Mouse (Mus musculus) megakaryocyte, embryonic 14.5 days (primary cell): ENCODE data around the gene Fam129b.

ENCODE experiments used
- FLI1 ChIP-seq: IDR thresholded peaks from 2 replicates; pipeline ENCODE4 v1.6.1; 2012; ENCODE audit warnings: low read length, inconsistent platforms, mixed read lengths
- GATA1 ChIP-seq: IDR thresholded peaks from 3 replicates; pipeline ENCODE4 v1.6.1; 2012; ENCODE audit warnings: mixed read lengths, low read length, inconsistent platforms, borderline replicate concordance

DNA sequence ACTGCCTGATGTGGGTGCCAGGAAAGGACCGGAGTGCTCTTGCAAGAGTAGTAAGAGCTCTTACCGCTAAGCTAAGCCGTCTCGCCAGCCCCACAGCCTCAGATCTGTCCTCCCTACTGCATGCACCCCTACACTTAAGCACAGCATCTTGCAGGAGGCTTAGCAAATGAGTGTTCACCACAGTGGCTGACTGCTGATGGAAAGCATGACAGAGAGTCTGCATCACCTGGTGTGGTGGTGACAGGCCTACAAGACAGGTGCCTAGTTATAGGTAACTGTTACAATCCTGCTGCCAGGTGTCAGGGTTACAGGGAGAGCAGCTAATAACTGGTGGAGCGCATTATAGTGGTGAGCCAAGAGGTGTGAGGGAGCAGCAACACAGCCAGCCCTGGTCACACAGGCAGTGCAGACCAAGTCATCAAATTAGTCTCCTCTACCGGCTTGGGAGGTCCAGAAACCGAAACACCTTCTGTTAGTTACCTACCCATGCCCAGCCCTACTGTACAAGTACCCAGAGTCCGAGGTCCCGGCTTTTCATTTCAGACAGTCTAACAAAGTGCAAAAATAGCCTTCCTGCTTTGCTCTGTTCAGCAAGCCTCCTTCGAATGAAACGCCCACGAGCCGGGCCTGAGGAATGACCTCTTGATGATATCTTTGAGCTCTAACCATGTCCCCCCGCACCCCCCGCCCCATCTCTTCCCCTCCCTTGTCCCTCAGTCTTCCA is 801 bp upstream of the Fam129b start:
- no peak for TF ChIP-seq GATA1
- no peak for TF ChIP-seq FLI1
